Mouse (Mus musculus): Measurements from ENCODE around the gene Gm44973.

DNA sequence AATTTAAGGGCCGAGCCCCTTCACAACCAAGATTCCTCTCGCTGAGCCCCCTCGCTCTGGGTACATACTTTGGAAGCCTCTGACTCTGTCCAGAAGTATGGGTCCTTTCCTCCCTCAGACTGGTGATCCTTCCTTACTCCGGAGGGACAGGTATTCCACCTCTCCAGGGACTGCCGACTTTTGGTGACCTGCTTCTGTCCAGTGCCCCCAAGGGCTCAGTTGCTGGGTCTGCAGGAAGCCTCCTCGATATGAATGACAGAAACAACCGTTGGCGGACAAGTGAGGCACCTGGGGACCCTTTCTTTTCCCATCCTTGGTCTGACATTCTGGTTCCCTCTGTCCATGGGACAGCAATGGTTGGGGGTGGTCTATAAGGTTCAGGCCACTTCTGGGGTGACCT is 42.1 kb downstream of the Gm44973 start:
- TF ChIP-seq CTCF (IDR thresholded peaks at IDR 0.05; ENCODE audit: low read depth, low read length) (no peak), POLR2A (IDR thresholded peaks at IDR 0.05; ENCODE audit: extremely low read depth, insufficient read depth, low read length) (no peak)
